Mouse (Mus musculus) forebrain, postnatal 0 days (tissue): ENCODE measurements around the gene Inafm2. TPM values are rescaled to one million over a fixed set of nuclear protein-coding genes. Genes with fewer than 3 reads are reported as not detected.

Experiments used
- ATAC-seq: fragments of 200-750 bp; cut with Nextera tagmentation; 2 replicates; pipeline ENCODE4 v1.8.0; 2017; ENCODE audit warnings: mild to moderate bottlenecking, moderate library complexity
- DNase-seq: peaks from one replicate; pipeline ENCODE4 v3.0.0-alpha.2; 2015
- H3K27ac ChIP-seq: fragments of 300-500 bp; sonication (generic); 2 replicates; pipeline ENCODE4 v1.5.1; 2014; ENCODE audit warnings: low read depth, mild to moderate bottlenecking, antibody characterized with exemption, low read length, moderate library complexity, mixed read lengths
- H3K27me3 ChIP-seq: fragments of 300-500 bp; sonication (generic); 2 replicates; pipeline ENCODE4 v1.6.1; 2014; ENCODE audit warnings: mild to moderate bottlenecking, low read length, mixed read lengths; ENCODE audit not compliant: insufficient read depth
- H3K36me3 ChIP-seq: fragments of 300-500 bp; sonication (generic); 2 replicates; pipeline ENCODE4 v1.6.1; 2014; ENCODE audit warnings: mild to moderate bottlenecking, moderate library complexity; ENCODE audit not compliant: insufficient read depth
- H3K4me1 ChIP-seq: fragments of 300-500 bp; sonication (generic); 2 replicates; pipeline ENCODE4 v1.6.1; 2014; ENCODE audit warnings: antibody characterized with exemption; ENCODE audit not compliant: insufficient read depth
- H3K4me2 ChIP-seq: fragments of 300-500 bp; sonication (generic); 2 replicates; pipeline ENCODE4 v1.6.1; 2014; ENCODE audit warnings: low read depth, mild to moderate bottlenecking, moderate library complexity
- H3K4me3 ChIP-seq: fragments of 300-500 bp; sonication (generic); 2 replicates; pipeline ENCODE4 v1.5.1; 2014; ENCODE audit warnings: low read depth, low read length, mixed read lengths
- H3K9ac ChIP-seq: fragments of 300-500 bp; sonication (generic); 2 replicates; pipeline ENCODE4 v1.6.1; 2014; ENCODE audit warnings: mild to moderate bottlenecking
- H3K9me3 ChIP-seq: fragments of 300-500 bp; sonication (generic); 2 replicates; pipeline ENCODE4 v1.6.1; 2016; ENCODE audit warnings: low read length
- CTCF ChIP-seq: sonication (generic); IDR thresholded peaks from 2 replicates; pipeline ENCODE4 v1.5.1; 2016; ENCODE audit warnings: antibody characterized with exemption, control low read depth, low read depth
- WGBS: fragments of 180-500 bp; shearing (Covaris S2); extraction: QIAGEN DNeasy Blood & Tissue Kit; methylation state at CpG from one replicate; pipeline ENCODE4 v1.1.7; 2014; 5-methylcytosine and 5-hydroxymethylcytosine counted together
- polyA plus RNA-seq: library from polyadenylated mRNA; unstranded; fragments of >200 nt; fragmentation: Nextera tagmentation; extraction: Ambion mirVana; gene quantifications from 2 replicates; pipeline ENCODE4 v1.2.1, GENCODE M21; 2015
- total RNA-seq: library from RNA; depleted of rRNA; stranded (reverse); fragments of >200 nt; gene quantifications from 2 replicates; pipeline ENCODE4 v1.2.3, GENCODE M21; 2014; rRNA removed

Gene Inafm2
- total and polyA plus RNA-seq, 2 experiments from 2014 or later = 14.2 to 17.2 TPM

DNA sequence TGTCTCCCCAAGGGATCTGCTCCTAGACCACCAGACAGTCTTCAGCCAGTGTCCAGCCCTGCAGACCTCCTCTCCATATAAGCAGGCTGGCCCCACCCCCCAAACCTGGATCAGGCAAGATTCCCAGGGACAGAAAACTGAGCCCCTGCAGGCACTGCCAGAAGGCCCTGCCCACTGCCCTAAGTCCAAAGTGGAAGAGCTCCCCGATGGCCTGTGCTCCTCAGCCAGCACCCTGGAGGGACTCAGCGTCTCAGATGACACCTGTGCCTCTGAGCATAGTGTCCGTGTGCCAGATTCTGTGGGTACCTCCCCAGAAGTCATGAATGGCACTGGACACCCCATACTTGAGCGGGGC is 46.7 kb downstream of the Inafm2 start:
- TF ChIP-seq CTCF = no peak
- Histone ChIP-seq H3K27ac (no peak overlapping the region), H3K4me2 (no peak overlapping the region), H3K9me3 (no peaks in the 10 kb centered on the region), H3K27me3 (no peaks in the 10 kb centered on the region), H3K36me3 (peaks cover 36% of the 10 kb centered on the region), H3K4me3 (no peak overlapping the region), H3K9ac (no peak overlapping the region), H3K4me1 (no peaks in the 10 kb centered on the region)
- ATAC-seq (no peak), DNase-seq (no peak)
- WGBS = 72% methylated on average over 4 of the region's 4 CpGs

DNA sequence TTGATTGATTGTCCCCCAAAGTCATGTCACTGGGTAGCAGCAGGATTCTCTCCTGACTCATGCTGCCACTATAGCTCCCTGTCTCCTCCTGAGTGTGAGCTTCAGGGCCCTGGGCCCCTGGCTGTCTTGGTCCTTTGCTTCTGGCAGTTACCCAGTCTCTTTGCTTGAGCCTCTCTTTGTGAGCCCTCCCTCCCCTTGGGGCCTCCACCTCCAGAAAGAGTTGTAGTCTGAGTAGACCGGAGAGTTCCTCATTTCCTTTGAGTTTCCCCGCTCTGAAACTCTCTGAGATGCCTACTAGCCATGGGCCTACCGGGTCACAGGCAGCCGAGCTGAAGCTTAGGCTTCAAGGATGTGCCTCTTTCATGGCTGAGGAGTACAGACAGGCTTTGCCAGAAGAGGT is 48.1 kb downstream of the Inafm2 start:
- TF ChIP-seq CTCF = no peak

More for the DNA sequence above, 48.1 kb downstream of the Inafm2 start:
- Histone ChIP-seq H3K4me3 (no peak overlapping the region), H3K9ac (no peak overlapping the region), H3K4me2 (no peak overlapping the region), H3K27me3 (no peaks in the 10 kb centered on the region), H3K27ac (no peak overlapping the region), H3K4me1 (no peaks in the 10 kb centered on the region), H3K9me3 (no peaks in the 10 kb centered on the region), H3K36me3 (peaks cover 25% of the 10 kb centered on the region; the same call in 1 of the 2 replicates)
- no peak for DNase-seq
- WGBS = 95% methylated on average over 4 of the region's 4 CpGs
- ATAC-seq = no peak

Other genes with a start within 250 kb of the Inafm2 start
- 5.3 and 6.6 TPM in 2 replicates for gene Bmf, start 196.1 kb upstream of the Inafm2 start, total RNA-seq
- 1.2 and 1.3 TPM in 2 replicates for gene Bmf, start 196.1 kb upstream of the Inafm2 start, polyA plus RNA-seq
- gene Bub1b, start 147.5 kb upstream of the Inafm2 start, total RNA-seq = 10.1 and 11.9 TPM in 2 replicates
- gene Bub1b, start 147.5 kb upstream of the Inafm2 start, polyA plus RNA-seq = 6.5 and 7.2 TPM in 2 replicates
- 71.4 and 84.4 TPM in 2 replicates for gene Pak6, start 82.5 kb upstream of the Inafm2 start, total RNA-seq
- gene Pak6, start 82.5 kb upstream of the Inafm2 start, polyA plus RNA-seq = 39.6 and 61.9 TPM in 2 replicates
- gene Ankrd63, start 41.8 kb upstream of the Inafm2 start, total RNA-seq = 1.1 and 2.0 TPM in 2 replicates
- gene Ankrd63, start 41.8 kb upstream of the Inafm2 start, polyA plus RNA-seq = 0.62 and 0.64 TPM in 2 replicates
- gene Plcb2, start 17.3 kb upstream of the Inafm2 start, total RNA-seq = 0.92 and 1.1 TPM in 2 replicates
- 0.52 and 0.83 TPM in 2 replicates for gene Plcb2, start 17.3 kb upstream of the Inafm2 start, polyA plus RNA-seq
- 1.8 and 2.4 TPM in 2 replicates for gene Ccdc9b, start 16.9 kb downstream of the Inafm2 start, total RNA-seq
- gene Ccdc9b, start 16.9 kb downstream of the Inafm2 start, polyA plus RNA-seq = 0.33 and 0.53 TPM in 2 replicates
- gene Phgr1, start 27.0 kb downstream of the Inafm2 start, total RNA-seq = not detected in 2 replicates
- gene Phgr1, start 27.0 kb downstream of the Inafm2 start, polyA plus RNA-seq = not detected in 2 replicates
- gene Disp2, start 34.0 kb downstream of the Inafm2 start, total RNA-seq = 48.4 and 91.3 TPM in 2 replicates
- 25.4 and 40.4 TPM in 2 replicates for gene Disp2, start 34.0 kb downstream of the Inafm2 start, polyA plus RNA-seq
- gene Knstrn, start 68.2 kb downstream of the Inafm2 start, total RNA-seq = 7.1 and 7.5 TPM in 2 replicates
- gene Knstrn, start 68.2 kb downstream of the Inafm2 start, polyA plus RNA-seq = 11.9 and 13.1 TPM in 2 replicates
- gene Ivd, start 116.2 kb downstream of the Inafm2 start, total RNA-seq = 49.0 and 50.5 TPM in 2 replicates
- gene Ivd, start 116.2 kb downstream of the Inafm2 start, polyA plus RNA-seq = 42.9 and 45.8 TPM in 2 replicates
- gene Bahd1, start 154.6 kb downstream of the Inafm2 start, total RNA-seq = 18.0 and 19.9 TPM in 2 replicates
- gene Bahd1, start 154.6 kb downstream of the Inafm2 start, polyA plus RNA-seq = 4.6 and 5.1 TPM in 2 replicates
- 2.9 and 4.0 TPM in 2 replicates for gene Chst14, start 180.7 kb downstream of the Inafm2 start, total RNA-seq
- gene Chst14, start 180.7 kb downstream of the Inafm2 start, polyA plus RNA-seq = 3.6 and 3.9 TPM in 2 replicates